Mouse (Mus musculus): ENCODE results near the gene Nacc2.

The Nacc2 gene

DNA sequence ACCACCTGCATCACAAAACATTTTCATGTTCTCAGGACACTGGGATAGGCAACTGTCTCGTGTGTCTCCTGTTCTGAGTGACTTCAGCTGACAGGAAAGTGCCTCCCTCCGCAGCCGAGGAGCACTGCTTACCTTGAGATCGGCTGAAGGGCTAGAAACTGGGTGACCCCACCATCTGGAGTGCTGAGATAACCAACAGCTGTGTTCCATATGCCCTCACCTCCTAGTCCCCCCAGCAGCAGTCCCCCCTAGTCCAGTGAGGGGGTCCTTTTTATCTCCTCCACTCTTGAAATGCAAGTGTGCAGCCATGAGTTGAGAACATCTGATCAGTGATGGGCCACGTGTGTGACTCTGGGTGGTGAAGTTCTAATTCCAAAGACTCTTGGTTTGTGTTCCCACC lies 74.2 kb downstream of the Nacc2 start:
- no peak for DNase-seq

DNA sequence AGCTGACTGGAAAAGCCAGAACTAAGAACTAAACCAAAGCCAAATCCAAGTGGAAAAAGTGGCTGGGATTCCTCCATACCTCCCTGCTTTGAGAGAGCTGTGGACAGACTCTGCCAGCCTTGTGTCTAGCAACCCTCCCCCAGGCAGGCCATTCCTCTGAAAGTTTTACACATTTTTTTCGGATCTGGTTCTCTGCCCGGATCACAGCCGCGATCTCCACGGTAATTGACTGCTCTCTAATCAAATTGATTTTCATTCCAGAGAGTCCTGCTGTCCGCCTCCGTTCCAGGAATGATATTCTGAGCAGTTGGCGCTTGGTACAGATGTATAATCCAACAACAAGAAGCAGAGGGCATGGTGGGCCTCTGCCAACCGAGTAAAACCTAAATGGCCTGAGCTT lies 78.8 kb downstream of the Nacc2 start:
- no peak for DNase-seq

- DNase-seq = no peak
Measured at GRCm38 (mm10) chr2:26042603-26043002, 80.4 kb downstream of the Nacc2 start.

- peak; percentile 50 for DNase-seq
Measured at GRCm38 (mm10) chr2:26041163-26041810, 81.7 kb downstream of the Nacc2 start.

- peak; percentile 36 for DNase-seq
Measured at GRCm38 (mm10) chr2:26039951-26040350, 83.1 kb downstream of the Nacc2 start.

- no peak for DNase-seq
Measured at GRCm38 (mm10) chr2:26037386-26037785, 85.6 kb downstream of the Nacc2 start.

- DNase-seq = peak; percentile 27
Measured at GRCm38 (mm10) chr2:26034344-26035050, 88.5 kb downstream of the Nacc2 start.

- DNase-seq = peak; percentile 43
Measured at GRCm38 (mm10) chr2:26030288-26030687, 92.7 kb downstream of the Nacc2 start.

GRCm38 (mm10) chr2:26024138-26025075 lies 98.6 kb downstream of the Nacc2 start:
- peak; percentile 48 for DNase-seq

DNA sequence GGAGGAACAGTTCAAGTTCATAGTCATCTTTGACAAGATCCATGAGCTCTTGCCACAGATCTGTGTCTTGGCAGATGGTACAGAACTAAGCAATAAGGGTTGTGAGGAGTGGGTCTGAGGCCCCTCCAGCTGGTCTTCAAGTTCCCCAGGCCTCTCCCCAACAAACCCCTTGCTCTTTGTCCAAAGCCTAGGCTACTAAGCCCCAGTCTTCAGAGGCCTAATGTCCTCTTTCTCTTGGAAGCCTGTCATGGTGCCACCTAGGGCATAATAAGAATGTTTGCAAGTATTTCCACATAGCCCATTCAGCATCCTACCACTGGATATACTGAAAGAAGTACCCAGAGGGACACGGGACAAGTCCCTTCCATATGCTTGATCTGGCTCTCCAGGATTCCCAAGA lies 100.4 kb downstream of the Nacc2 start:
- no peak for DNase-seq

GRCm38 (mm10) chr2:26022258-26022565 lies 100.8 kb downstream of the Nacc2 start:
- no peak for DNase-seq

- peak; percentile 96 for DNase-seq
Measured at GRCm38 (mm10) chr2:26021561-26022257, 101.3 kb downstream of the Nacc2 start, which contains the start of gene Ubac1. Gene Ubac1, minus strand, starts transcription at chr2:26021747.

DNA sequence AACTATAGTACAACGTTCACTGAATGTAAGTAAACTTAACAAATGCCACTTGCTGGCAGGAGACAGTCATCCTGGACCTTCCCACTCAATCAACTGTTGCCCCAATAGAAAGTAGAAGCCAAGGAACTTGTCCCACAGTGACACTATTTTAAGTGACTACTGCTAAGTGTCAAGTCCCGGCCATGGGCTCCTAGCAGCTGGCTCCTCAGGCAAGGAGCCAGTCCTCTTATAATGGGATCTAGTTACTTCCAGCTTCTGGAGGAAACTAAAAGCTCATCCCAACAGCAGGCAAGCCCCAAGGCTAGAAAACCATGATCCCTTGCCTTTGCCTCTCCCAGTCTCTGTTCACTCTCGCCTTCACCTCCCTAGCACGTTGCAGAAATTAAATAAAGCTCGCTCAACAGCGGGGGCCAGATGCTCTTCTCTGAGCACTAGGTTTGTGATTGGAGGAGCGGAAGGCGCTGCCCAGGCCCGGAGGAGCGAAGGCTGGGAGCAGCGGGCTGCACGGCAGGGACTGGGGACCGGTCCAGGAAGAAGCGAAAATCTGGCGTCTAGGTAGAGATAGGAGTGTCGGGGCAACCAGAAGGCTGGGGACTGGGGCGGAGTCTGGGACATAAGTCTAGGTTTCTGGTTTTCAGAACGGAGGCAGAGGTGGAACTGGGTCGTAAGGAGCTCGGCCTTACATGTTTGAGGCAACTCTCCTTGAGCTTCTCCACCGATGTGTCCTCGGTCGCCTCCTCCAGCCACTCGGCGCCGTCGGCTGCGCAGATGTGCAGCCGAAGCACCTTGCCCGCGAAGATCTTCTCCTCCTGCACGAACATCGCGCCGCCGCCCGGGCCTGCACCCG lies 102.1 kb downstream of the Nacc2 start:
- DNase-seq = peak; percentile 61

DNA sequence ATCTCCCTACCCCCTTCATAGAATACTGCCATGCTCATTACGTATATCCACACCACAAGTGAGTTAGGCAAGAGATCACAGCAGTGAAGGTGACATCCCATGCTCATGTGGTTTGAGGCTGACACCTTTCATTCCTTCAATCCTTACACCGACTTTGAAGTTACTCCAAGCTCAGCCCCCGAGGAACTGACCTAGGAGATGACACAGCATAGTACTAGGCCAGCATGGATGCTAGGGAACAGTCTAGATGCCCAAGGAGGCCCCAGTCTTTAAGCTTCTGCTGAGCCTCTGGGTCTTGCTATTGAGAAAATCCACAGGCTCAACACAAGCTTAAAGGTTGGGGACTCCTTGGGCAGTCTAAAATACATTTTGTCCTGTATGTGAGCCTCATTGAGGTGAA lies 103.1 kb downstream of the Nacc2 start:
- DNase-seq = no peak

- no peak for DNase-seq
Measured at GRCm38 (mm10) chr2:26017326-26017725, 105.7 kb downstream of the Nacc2 start.

DNA sequence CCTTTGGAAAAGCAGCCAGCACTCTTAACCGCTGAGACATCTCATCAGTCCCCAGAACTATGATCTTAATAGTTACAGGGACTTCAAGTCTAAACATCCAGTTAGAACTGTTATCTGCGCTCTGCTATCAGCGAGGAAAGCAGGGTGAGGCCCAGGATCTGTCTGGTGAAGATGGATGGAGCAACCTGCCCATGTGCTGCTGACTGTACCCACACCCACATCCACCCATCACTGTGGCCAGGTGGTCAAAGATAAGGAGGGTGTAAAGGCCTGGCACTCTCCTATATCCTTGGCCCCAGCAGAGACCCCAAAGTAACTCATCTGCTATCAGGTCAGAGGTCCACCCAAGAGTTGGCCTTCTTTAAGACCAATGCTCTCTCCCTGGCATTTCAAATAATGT lies 109.3 kb downstream of the Nacc2 start:
- DNase-seq = no peak

GRCm38 (mm10) chr2:26011420-26011819 lies 111.6 kb downstream of the Nacc2 start:
- no peak for DNase-seq

Measured in kidney, postnatal 14 days (tissue).